Mouse (Mus musculus) forebrain, embryonic 15.5 days (tissue): ENCODE measurements around the gene Gm21987. TPM values are rescaled to one million over a fixed set of nuclear protein-coding genes. Genes with fewer than 3 reads are reported as not detected.

Source experiments
- ATAC-seq: fragments of 200-750 bp; cut with Nextera tagmentation; replicated peaks from 2 replicates; pipeline ENCODE4 v1.8.0; 2017; ENCODE audit warnings: mild to moderate bottlenecking, moderate TSS enrichment, moderate library complexity
- H3K27ac ChIP-seq: fragments of 300-500 bp; sonication (generic); replicated peaks from 2 replicates; pipeline ENCODE4 v1.5.1; 2015; ENCODE audit warnings: mild to moderate bottlenecking, inconsistent platforms
- H3K27me3 ChIP-seq: fragments of 300-500 bp; sonication (generic); 2 replicates; pipeline ENCODE4 v1.6.1; 2015; ENCODE audit warnings: inconsistent platforms
- H3K36me3 ChIP-seq: fragments of 300-500 bp; sonication (generic); 2 replicates; pipeline ENCODE4 v1.6.1; 2015; ENCODE audit warnings: mild to moderate bottlenecking, inconsistent platforms
- H3K4me1 ChIP-seq: fragments of 300-500 bp; sonication (generic); 2 replicates; pipeline ENCODE4 v1.6.1; 2015; ENCODE audit warnings: inconsistent platforms
- H3K4me2 ChIP-seq: fragments of 300-500 bp; sonication (generic); replicated peaks from 2 replicates; pipeline ENCODE4 v1.6.1; 2015; ENCODE audit warnings: mild to moderate bottlenecking, inconsistent platforms
- H3K4me3 ChIP-seq: fragments of 300-500 bp; sonication (generic); 2 replicates; pipeline ENCODE4 v1.5.1; 2015; ENCODE audit warnings: mild to moderate bottlenecking, inconsistent platforms
- H3K9ac ChIP-seq: fragments of 300-500 bp; sonication (generic); replicated peaks from 2 replicates; pipeline ENCODE4 v1.6.1; 2015; ENCODE audit warnings: mild to moderate bottlenecking, inconsistent platforms
- H3K9me3 ChIP-seq: fragments of 300-500 bp; sonication (generic); 2 replicates; pipeline ENCODE4 v1.6.1; 2016; ENCODE audit warnings: inconsistent platforms
- WGBS: fragments of 180-500 bp; shearing (Covaris S2); methylation state at CpG from one replicate; pipeline ENCODE4 v1.1.7; 2015; ENCODE audit warnings: mixed read lengths; 5-methylcytosine and 5-hydroxymethylcytosine counted together
- polyA plus RNA-seq: library from polyadenylated mRNA; unstranded; fragments of >200 nt; fragmentation: Nextera tagmentation; extraction: Ambion mirVana; gene quantifications from 2 replicates; pipeline ENCODE4 v1.2.1, GENCODE M21; 2015

The Gm21987 gene
- polyA plus RNA-seq, 1 experiment from 2014 or later: not detected

DNA sequence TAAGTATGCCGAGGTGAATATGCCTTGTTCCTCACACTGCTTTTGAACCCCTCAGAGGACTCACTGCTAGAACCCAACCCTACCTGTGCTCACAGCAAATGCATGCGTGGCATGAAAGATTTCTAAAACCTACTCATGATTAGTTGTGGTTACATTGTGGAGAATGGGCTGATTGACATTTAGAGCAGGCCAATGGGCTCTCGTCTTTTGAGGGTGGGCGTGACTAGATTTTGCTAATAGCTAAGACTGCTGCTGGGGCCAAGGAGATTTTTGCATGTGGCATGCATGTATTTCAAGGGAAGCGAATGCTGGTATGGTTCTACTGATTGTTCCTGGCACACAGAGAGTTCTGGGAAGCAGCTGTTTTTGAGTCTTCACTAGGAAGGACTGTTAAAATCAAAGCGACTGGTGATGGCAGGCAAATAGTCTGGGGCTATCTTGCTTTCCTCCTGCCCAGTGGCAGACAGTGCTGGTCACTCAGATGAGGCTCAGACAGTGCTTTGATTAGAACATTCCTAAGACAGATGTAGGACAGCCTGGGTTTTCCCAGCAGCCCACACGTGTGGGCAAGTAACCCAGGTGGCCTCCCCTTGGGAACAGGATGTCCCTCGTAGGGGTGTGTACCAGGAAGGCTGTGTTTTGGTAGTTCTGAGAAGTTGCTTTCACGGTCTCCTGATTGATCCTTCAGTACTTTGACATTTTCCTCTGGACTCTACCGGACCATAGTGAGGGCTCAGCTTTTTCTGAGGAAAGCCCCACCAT is 27.7 kb downstream of the Gm21987 start:
- Histone ChIP-seq H3K27ac (no peak overlapping the region), H3K4me3 (no peak overlapping the region), H3K36me3 (no peaks in the 10 kb centered on the region), H3K27me3 (no peaks in the 10 kb centered on the region), H3K9ac (no peak overlapping the region), H3K4me2 (no peak overlapping the region), H3K9me3 (no peaks in the 10 kb centered on the region), H3K4me1 (peaks cover 11% of the 10 kb centered on the region)
- WGBS: 81% methylated on average over 10 of the region's 10 CpGs
- no peak for ATAC-seq

- H3K4me1 ChIP-seq: peaks cover 11% of the 10 kb centered on the region
- no peak overlapping the region for H3K4me2 ChIP-seq
- no peaks in the 10 kb centered on the region for H3K9me3 ChIP-seq
- no peak overlapping the region for H3K9ac ChIP-seq
- H3K4me3 ChIP-seq: no peak overlapping the region
- no peak for ATAC-seq
- no peaks in the 10 kb centered on the region for H3K27me3 ChIP-seq
- WGBS: 87% methylated on average over 7 of the region's 7 CpGs
- no peaks in the 10 kb centered on the region for H3K36me3 ChIP-seq
- no peak overlapping the region for H3K27ac ChIP-seq
Measured at GRCm38 (mm10) chr16:38375182-38375581, 28.3 kb downstream of the Gm21987 start.

DNA sequence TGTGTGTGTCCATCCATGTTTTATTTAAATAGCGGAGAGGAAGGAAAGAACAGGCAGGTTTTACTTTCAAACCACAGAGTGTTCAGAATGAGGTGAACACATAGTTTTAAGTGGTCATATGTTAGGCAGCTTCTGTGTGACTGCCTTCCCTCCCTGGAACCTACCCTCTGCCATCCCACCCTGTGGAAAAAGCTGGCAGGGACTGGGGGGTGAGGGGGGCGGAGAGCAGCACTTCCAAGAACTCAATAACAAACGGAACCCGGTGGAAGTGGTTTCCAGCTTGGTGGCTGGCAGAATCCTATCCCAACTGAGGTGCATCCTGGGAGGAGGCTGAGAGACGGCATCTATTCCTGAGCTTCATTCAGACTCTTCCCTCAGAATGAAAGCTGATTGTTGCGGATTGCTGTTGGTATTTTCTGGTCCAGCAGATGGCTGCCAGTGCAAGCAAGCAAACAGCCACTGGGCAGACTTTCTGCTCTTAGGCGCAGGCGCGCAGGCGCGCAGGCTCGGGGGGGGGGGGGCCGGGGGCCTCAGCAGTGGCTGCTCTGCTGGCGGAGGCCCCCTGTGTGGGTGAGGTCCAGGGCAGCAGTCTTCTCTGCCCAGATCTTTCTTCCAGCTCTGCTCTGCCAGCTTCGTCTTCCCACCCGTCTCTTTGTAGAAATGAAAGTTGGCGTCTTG is 29.5 kb downstream of the Gm21987 start:
- peak; percentile 92 for ATAC-seq
- Histone ChIP-seq H3K27me3 (no peaks in the 10 kb centered on the region), H3K27ac (peak overlapping the region; percentile 68), H3K4me3 (peak overlapping the region; percentile 24), H3K4me2 (peak overlapping the region; percentile 45), H3K9me3 (no peaks in the 10 kb centered on the region), H3K36me3 (no peaks in the 10 kb centered on the region), H3K9ac (peak overlapping the region; percentile 49), H3K4me1 (peaks cover 11% of the 10 kb centered on the region)
- WGBS: 32% methylated on average over 17 of the region's 17 CpGs

- 51% methylated on average over 8 of the region's 8 CpGs for WGBS
- Histone ChIP-seq H3K4me3 (peak overlapping the region; percentile 24), H3K27me3 (no peaks in the 10 kb centered on the region), H3K9me3 (no peaks in the 10 kb centered on the region), H3K27ac (peak overlapping the region; percentile 68), H3K36me3 (no peaks in the 10 kb centered on the region), H3K4me1 (peaks cover 11% of the 10 kb centered on the region), H3K4me2 (peak overlapping the region; percentile 45), H3K9ac (peak overlapping the region; percentile 49)
- ATAC-seq: peak; percentile 66
Measured at GRCm38 (mm10) chr16:38376841-38377249, 30.0 kb downstream of the Gm21987 start.

- ATAC-seq: no peak
- Histone ChIP-seq H3K4me3 (no peak overlapping the region), H3K27ac (no peak overlapping the region), H3K27me3 (no peaks in the 10 kb centered on the region), H3K4me1 (peaks cover 11% of the 10 kb centered on the region), H3K9ac (no peak overlapping the region), H3K9me3 (no peaks in the 10 kb centered on the region), H3K4me2 (no peak overlapping the region), H3K36me3 (no peaks in the 10 kb centered on the region)
- 90% methylated on average over 6 of the region's 6 CpGs for WGBS
Measured at GRCm38 (mm10) chr16:38377546-38377945, 30.7 kb downstream of the Gm21987 start.

- Histone ChIP-seq H3K4me3 (no peak overlapping the region), H3K9ac (no peak overlapping the region), H3K27ac (no peak overlapping the region), H3K36me3 (no peaks in the 10 kb centered on the region), H3K4me1 (peaks cover 11% of the 10 kb centered on the region), H3K4me2 (no peak overlapping the region), H3K9me3 (no peaks in the 10 kb centered on the region), H3K27me3 (no peaks in the 10 kb centered on the region)
- no peak for ATAC-seq
- WGBS: 91% methylated on average over 6 of the region's 6 CpGs
Measured at GRCm38 (mm10) chr16:38378591-38378990, 31.8 kb downstream of the Gm21987 start.

GRCm38 (mm10) chr16:38379088-38379487 is 32.2 kb downstream of the Gm21987 start:
- Histone ChIP-seq H3K4me3 (no peak overlapping the region), H3K27me3 (no peaks in the 10 kb centered on the region), H3K36me3 (no peaks in the 10 kb centered on the region), H3K9me3 (no peaks in the 10 kb centered on the region), H3K9ac (no peak overlapping the region), H3K4me2 (no peak overlapping the region), H3K27ac (no peak overlapping the region), H3K4me1 (peaks cover 11% of the 10 kb centered on the region)
- ATAC-seq: no peak
- 63% methylated on average over 6 of the region's 6 CpGs for WGBS

DNA sequence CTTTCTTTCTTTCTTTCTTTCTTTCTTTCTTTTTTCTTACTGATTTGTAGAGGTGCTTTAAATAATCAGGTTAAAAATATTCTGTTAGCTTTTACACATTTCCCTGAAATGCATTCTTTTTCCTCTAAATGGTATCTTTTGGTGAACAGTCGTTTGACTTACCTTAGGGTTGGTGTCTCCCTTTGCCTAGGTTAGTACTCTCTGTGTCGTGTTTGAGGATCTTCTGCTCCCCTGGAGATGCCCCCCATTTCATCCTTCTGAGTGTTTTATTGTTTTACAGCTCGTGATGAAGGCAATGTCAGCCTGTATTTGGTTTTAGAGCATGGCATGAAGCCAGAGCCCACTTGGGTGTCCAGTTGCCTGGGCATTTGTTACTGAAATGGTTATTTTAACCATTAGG is 32.7 kb downstream of the Gm21987 start:
- no peak for ATAC-seq
- 49% methylated on average over 3 of the region's 3 CpGs for WGBS
- no peak overlapping the region for H3K9ac ChIP-seq
- peaks cover 11% of the 10 kb centered on the region for H3K4me1 ChIP-seq
- no peak overlapping the region for H3K27ac ChIP-seq
- H3K4me2 ChIP-seq: no peak overlapping the region
- no peaks in the 10 kb centered on the region for H3K36me3 ChIP-seq
- H3K27me3 ChIP-seq: no peaks in the 10 kb centered on the region
- no peak overlapping the region for H3K4me3 ChIP-seq
- H3K9me3 ChIP-seq: no peaks in the 10 kb centered on the region

DNA sequence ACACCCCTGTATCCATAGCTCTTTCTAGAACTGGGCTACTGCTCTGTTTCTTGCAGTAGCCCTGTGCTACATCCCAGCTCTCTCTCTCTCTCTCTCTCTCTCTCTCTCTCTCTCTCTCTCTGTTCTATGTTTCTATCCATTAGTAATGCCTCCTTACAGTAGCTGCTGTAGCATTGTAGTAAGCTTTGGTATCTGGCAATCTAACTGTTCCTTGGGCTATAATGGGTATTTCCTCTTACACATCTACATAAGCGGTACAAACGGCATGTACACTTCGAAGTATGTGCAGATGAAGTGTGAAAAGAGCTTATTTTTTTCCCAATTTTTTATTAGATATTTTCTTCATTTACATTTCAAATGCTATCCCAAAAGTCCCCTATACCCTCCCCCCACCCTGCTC is 33.1 kb downstream of the Gm21987 start:
- Histone ChIP-seq H3K9me3 (no peaks in the 10 kb centered on the region), H3K36me3 (no peaks in the 10 kb centered on the region), H3K9ac (no peak overlapping the region), H3K27me3 (no peaks in the 10 kb centered on the region), H3K4me2 (no peak overlapping the region), H3K27ac (no peak overlapping the region), H3K4me3 (no peak overlapping the region), H3K4me1 (peaks cover 11% of the 10 kb centered on the region)
- no peak for ATAC-seq
- WGBS: 91% methylated on average over 3 of the region's 3 CpGs

DNA sequence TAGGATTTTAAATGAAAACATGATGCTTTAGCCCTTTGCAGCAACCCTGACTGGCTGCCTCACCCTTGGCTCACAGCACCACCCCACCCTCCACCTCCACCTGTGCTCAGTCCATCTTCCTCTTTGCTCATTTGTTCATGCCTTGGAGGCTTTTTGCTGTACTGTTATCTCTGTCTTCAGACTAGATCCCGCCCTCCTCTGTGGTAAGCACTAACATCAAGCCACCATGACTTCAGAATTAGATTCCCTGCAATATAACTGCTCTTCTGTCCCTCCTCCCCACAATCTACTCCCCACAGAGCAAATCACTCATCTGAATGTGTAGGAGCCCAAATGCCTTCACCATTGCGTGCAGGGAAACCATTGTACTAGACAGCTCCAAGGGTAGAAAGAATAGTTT is 36.8 kb downstream of the Gm21987 start:
- H3K9ac ChIP-seq: no peak overlapping the region
- H3K4me3 ChIP-seq: no peak overlapping the region
- 85% methylated on average over 2 of the region's 2 CpGs for WGBS
- H3K4me1 ChIP-seq: no peaks in the 10 kb centered on the region
- ATAC-seq: no peak
- no peaks in the 10 kb centered on the region for H3K27me3 ChIP-seq
- H3K27ac ChIP-seq: no peak overlapping the region
- no peaks in the 10 kb centered on the region for H3K36me3 ChIP-seq
- no peaks in the 10 kb centered on the region for H3K9me3 ChIP-seq
- H3K4me2 ChIP-seq: no peak overlapping the region

DNA sequence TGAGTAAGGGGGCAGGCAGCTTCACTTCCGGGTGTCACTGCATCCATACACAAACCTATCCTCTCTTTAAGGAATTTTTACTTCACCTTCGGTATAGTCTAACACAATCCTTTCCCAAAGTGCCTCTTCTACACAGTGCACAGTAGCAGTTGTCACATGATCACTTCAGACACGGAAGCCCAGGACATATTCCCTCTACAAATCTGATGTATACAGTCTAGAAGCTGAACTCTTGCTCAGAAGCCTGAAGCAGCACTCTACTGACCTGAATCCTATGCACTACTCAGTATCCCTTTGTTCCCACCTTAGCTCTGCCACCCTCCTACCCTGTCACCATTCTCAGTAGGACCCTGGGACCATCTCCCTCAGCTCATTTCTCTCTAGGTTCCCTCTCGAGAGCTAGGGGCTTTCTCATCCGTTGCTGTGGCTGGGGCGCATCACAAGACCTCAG is 38.4 kb downstream of the Gm21987 start:
- no peaks in the 10 kb centered on the region for H3K4me1 ChIP-seq
- no peaks in the 10 kb centered on the region for H3K36me3 ChIP-seq
- H3K9ac ChIP-seq: no peak overlapping the region
- H3K4me3 ChIP-seq: no peak overlapping the region
- WGBS: 90% methylated on average over 6 of the region's 6 CpGs
- ATAC-seq: no peak
- no peak overlapping the region for H3K4me2 ChIP-seq
- no peaks in the 10 kb centered on the region for H3K9me3 ChIP-seq
- no peak overlapping the region for H3K27ac ChIP-seq
- H3K27me3 ChIP-seq: no peaks in the 10 kb centered on the region

- ATAC-seq: no peak
- no peak overlapping the region for H3K4me2 ChIP-seq
- no peaks in the 10 kb centered on the region for H3K9me3 ChIP-seq
- H3K4me1 ChIP-seq: no peaks in the 10 kb centered on the region
- H3K36me3 ChIP-seq: no peaks in the 10 kb centered on the region
- no peak overlapping the region for H3K27ac ChIP-seq
- 96% methylated on average over 4 of the region's 4 CpGs for WGBS
- H3K27me3 ChIP-seq: no peaks in the 10 kb centered on the region
- H3K4me3 ChIP-seq: no peak overlapping the region
- no peak overlapping the region for H3K9ac ChIP-seq
Measured at GRCm38 (mm10) chr16:38385700-38386099, 38.9 kb downstream of the Gm21987 start.
